Mouse (Mus musculus): Measurements from ENCODE around the gene Ppp1r15a.
"Not testable (repeated sequence)": the region's sequence is repeated elsewhere in the genome, so short reads cannot be mapped to it uniquely, and the experiment has no call there.

The Ppp1r15a gene

GRCm38 (mm10) chr7:45484985-45485384, 41.1 kb downstream of the Ppp1r15a start:
- DNase-seq (ENCODE audit: low spot score in 2 of 2), result not testable (repeated sequence)

DNA sequence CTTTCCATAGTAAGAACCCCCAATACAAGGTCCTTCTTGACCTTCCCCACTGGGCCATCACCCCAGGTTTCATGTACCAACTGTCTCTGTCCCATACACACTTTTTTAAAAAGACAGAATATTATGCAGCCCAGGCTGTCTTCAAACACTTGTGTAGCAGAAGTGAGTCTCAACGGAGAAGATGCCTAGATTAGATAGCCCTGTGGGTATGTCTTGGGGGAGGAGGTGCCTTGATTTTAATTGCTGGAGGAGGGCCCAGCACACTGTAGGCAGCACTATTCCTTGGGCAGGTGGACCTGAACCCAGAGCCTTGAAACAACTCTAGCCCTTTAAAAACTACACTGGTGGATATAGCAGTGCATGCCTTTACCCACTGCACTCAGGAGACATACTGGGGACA, 43.9 kb downstream of the Ppp1r15a start:
- DNase-seq (ENCODE audit: low spot score in 2 of 2), result no peak

DNA sequence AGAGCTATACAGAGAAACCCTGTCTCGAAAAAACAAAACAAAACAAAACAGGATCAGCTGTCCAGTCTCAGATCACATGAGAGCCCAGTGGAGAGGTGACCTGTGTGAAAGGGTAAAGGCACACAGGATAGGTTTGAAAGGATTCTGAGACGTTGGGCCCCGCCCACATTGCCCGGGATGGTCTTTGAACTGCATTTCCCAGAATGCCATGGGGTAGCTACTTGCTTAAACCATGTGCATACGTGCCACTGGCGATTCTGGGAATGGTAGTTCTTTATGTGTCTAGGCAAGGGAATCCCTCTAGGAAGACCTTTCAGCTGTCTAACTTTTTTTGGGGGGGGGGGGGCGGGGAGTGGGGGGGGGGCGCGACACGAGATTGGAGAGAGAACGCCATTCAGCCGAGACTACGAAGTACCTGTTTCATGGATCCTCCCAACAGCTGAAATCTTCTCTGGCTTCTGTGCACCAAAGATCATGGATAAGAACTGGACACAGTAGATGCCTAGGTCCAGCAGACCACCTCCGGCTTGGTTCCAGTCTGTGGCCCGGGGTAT, 44.6 kb downstream of the Ppp1r15a start, which contains the start of gene Tulp2:
TSS of gene Tulp2 (plus strand) at position 504 of the 554 bp plus-strand sequence.
- DNase-seq (ENCODE audit: low spot score in 2 of 2), result peak in 1 of 2 experiments; percentile 54

DNA sequence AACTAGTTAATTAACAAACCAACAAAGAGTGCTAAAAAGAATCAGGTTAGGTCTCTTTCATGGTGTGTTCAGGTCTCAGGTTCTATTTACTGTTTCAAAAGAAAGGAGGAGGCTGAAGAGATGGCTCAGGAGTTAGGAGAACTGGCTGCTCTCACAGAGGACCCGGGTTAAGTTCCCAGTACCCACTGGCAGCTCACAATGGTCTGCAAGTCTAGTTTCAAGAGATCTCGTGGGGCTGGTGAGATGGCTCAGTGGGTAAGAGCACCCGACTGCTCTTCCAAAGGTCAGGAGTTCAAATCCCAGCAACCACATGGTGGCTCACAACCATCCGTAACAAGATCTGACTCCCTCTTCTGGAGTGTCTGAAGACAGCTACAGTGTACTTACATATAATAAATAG, 45.8 kb downstream of the Ppp1r15a start:
- DNase-seq (ENCODE audit: low spot score in 2 of 2), result not testable (repeated sequence)

- DNase-seq (ENCODE audit: low spot score in 2 of 2), result no peak
These were observed 47.3 kb downstream of the Ppp1r15a start for GRCm38 (mm10) chr7:45478774-45479173.

- DNase-seq (ENCODE audit: low spot score in 2 of 2), result peak in 1 of 2 experiments; percentile 56
These were observed 49.1 kb downstream of the Ppp1r15a start for GRCm38 (mm10) chr7:45477003-45477402.

DNA sequence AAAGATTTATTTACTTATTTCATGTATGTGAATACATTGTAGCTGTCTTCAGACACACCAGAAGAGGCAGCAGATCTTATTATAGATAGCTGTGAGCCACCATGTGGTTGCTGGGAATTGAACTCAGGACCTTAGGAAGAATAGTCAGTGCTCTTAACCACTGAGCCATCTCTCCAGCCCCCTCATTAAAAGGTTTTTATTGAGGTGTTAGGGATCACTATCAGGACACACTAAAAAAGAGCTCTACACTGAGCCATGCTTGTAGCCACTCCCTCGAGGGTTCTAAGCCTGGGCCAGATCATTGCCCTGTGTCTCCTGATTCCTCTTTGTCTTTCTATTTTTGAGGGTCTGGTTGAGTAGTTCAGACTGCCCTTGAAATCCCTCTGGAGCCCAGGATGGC, 49.6 kb downstream of the Ppp1r15a start:
- DNase-seq (ENCODE audit: low spot score in 2 of 2), result no peak

- DNase-seq (ENCODE audit: low spot score in 2 of 2), result no peak
These were observed 50.6 kb downstream of the Ppp1r15a start for GRCm38 (mm10) chr7:45475291-45475969.

Data from cerebellum, postnatal 4 days (tissue).